Mouse (Mus musculus) CD8-positive naive resting alpha-beta T cell, adult 2 months (primary cell): ENCODE data around the gene Gm13697.

Experiments used
- DNase-seq, 2 experiments: peaks; one replicate each; pipeline ENCODE4 v3.0.0; 2022; ENCODE audit warnings: low read depth in 2 of 2, low spot score in 2 of 2

Gene Gm13697

DNA sequence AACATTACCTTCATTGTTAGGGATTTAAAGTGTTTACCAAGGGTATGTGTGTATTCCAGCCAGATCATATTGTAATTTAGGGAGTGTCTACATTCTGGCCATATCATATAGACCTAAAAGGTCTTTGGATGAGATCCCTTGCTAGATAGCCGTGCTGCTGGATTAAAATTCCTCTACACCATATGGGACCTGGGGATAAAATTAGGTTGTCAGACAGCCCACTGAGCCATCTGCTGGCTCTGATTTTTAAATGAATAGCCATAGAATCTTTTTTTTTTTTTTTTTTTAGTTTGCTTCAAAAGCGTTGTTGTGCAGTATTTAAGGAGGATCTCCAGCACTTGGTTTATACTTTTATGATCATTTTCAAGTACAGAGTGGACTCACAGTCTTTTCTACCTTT is 48.0 kb downstream of the Gm13697 start:
- no peak for DNase-seq

DNA sequence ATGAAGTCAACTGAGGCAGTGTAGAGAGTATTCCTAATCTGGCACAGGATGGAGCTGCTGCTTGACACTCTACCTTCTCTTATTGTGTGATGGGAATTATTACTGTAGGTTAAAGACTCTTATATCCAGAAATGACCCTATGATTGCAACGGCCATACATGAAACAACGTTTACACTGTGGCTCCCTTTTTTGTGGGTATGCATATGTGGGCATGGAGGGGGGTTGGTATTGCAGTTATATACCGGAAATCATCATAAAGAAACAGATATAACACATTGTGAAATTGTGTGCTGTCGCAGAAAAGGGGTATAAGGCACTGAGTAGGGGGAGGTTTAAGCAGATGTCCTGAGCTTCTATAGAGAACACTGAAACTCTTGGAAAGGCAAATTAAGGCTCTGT is 51.5 kb downstream of the Gm13697 start:
- DNase-seq = no peak
